Mouse (Mus musculus) cerebral cortex, adult 2 months (tissue): ENCODE results near the gene Olfr1123.

ENCODE experiments used
- WGBS: fragments of 180-500 bp; shearing (Covaris S2); methylation state at CpG from one replicate; pipeline ENCODE4 v1.1.7; 2018; 5-methylcytosine and 5-hydroxymethylcytosine counted together

Gene Olfr1123

DNA sequence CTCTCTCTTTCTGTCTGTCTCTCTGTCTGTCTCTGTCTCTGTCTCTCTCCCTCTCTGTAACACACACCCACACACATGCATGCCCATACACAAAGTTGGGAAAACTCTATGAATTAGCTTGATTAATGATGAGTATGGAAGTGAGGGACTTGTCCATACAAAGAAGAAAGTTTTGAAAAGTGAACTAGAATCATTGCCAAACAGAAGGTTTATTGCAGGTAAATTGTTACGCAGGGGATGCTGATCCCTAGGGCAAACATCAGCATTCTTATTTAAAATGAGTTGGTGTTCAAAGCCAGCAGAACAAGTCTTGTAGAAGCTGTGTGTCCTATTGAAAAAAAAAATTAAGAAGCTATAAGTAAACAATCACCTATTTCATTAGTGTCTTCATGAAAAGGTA lies at the start of gene Olfr1123:
Olfr1123 (plus strand) TSS at position 301 of the 400 bp plus-strand sequence.
- 95% methylated on average over 1 of the region's 1 CpGs for WGBS

DNA sequence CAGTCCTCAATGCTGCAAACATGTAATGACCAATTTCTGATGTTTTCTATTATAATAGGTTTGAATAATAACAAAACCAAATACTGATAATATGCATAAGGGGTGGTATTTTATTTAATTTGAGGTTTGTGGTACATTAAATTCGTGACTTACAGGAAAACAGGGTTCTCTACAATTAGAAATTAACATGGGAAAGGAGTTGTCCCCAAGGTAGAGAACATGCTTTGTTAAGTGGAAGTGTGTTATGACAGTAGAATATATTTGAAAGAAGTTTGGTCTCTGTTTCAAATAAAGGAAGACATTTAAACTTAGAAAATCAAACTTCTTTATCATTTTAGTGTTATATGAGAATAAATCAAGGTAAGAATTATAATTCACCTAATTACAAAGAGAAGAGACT lies 46.8 kb upstream of the Olfr1123 start, which contains the start of gene Olfr1121:
Olfr1121 (plus strand) TSS at position 301 of the 400 bp plus-strand sequence.
- 36% methylated on average over 1 of the region's 1 CpGs for WGBS

DNA sequence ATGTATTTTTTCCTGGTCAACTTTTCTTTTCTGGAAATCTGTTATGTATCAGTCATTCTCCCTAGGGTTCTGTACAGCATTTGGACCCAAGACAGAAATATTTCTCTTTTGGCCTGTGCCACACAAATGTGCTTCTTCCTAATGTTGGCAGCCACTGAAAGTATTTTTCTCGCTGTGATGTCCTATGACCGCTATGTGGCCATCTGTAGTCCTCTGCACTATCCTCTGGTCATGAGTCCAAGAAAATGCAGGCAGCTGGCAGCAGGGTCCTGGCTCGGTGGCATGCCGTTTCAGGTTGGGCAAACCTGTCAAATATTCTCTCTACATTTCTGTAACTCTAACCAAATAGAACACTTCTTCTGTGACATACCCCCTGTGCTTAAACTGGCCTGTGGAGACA lies 44.7 kb upstream of the Olfr1123 start:
- WGBS = 81% methylated on average over 4 of the region's 4 CpGs

DNA sequence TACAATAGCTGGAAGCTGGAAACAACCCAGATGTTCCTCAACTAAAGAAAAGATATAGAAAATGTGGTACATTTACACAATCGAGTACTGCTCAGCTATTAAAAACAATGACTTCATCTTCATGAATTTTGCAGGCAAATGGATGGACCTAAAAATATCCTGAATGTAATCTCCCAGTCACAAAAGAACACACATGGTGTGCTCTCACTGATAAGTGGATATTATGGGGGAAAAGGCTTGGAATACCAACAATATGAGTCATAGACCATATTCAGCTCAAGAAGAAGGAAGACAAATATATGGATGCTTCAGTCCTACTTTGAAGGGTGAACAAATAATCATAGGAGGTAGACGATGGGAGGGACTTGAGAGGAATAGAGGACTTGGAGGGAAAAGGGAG lies 32.5 kb upstream of the Olfr1123 start:
- 73% methylated on average over 2 of the region's 2 CpGs for WGBS

DNA sequence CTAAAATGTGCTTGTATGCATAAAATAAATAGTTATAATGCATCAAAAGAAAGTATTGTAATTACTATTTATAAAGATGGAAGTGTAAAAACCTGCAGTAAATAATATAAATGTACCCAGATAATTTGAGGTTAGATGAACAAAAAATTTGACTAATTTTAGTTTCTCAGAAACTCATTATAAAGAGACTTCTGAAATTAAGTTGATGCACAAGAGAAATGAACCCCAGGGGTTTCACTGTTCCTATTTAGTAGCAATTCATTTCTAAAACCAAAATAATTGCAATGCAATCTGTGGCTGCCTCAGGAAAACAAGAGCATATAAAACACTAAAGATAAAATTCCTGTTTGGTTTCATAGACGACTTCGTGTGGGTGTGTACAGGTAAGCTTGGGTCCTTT lies 30.9 kb upstream of the Olfr1123 start, which contains the start of gene Olfr1122:
Olfr1122 (plus strand) TSS at position 301 of the 400 bp plus-strand sequence.
- WGBS = 88% methylated on average over 2 of the region's 2 CpGs

DNA sequence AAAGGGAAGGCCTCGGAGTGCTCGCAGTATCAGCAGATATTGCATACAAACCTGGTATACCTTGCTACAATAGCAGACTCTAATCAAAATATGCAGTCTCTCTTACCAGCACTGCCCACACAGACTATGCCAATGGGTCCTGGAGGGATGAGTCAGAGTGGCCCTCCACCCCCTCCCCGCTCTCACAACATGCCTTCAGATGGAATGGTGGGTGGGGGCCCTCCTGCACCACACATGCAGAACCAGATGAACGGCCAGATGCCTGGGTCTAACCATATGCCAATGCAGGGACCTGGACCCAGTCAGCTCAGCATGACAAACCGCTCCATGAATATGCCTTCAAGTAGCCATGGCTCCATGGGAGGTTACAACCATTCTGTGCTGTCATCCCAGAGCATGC lies 22.8 kb upstream of the Olfr1123 start:
- WGBS = 84% methylated on average over 5 of the region's 5 CpGs

DNA sequence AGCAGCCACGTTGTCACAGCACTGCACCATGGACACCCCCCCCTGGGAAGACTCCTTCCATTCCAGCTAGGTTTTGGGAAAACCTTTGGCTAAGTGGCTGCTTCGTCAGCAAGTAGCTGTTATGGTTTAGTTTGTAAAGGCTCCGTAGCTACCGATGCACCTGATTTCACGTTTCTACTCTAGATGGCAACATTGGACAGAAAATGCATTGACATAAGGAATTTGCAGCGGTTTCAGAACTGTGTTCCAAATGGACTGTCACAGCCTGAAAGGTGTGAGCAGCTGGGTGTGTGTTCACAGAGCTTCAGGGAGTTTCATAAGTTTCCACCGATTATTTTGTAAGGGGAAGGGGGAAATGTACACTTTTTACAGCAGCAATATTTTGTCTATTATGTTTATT lies 21.7 kb upstream of the Olfr1123 start:
- 64% methylated on average over 7 of the region's 7 CpGs for WGBS

DNA sequence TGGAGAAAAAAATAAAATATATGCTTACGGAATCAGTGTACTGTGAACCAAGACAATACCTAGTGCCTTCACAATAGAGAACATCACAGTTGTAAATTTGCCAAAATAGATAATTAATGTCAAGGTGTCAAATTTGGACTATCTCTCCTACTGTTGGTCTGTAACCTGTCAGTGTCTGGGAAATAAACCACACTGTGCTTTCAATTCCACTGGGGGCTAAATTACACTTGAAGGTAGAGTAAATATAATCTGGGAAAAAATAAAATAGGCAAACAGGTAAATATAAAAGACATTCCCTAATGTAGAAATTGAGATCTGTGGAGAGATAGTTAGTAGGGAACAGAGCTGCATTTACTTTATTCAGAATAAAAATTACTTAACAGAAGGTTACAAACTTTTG lies 13.5 kb downstream of the Olfr1123 start, which contains the start of gene Olfr1124:
Olfr1124 (plus strand) TSS at position 301 of the 400 bp plus-strand sequence.
- WGBS = 88% methylated on average over 1 of the region's 1 CpGs

DNA sequence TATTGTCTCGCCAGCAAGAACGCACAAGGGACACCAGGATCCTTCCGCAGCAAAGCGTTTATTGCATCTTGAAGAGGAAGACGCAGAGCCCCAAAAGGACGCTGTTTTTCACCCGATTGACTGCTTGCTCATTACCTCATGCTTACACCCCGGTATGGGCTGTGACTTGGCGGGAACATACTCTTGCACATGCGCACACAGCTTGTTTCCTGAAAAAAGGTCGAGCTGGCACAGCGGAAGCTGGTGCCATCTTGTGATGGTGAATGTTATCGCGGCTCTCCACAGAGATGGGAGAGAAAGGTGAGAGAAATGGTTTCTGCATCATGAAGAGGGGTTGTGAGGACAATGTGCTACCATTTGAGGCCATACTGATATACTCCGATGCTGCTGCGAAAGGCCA lies 21.3 kb downstream of the Olfr1123 start:
- whole genome bisulfite sequencing = 92% methylated on average over 16 of the region's 16 CpGs

DNA sequence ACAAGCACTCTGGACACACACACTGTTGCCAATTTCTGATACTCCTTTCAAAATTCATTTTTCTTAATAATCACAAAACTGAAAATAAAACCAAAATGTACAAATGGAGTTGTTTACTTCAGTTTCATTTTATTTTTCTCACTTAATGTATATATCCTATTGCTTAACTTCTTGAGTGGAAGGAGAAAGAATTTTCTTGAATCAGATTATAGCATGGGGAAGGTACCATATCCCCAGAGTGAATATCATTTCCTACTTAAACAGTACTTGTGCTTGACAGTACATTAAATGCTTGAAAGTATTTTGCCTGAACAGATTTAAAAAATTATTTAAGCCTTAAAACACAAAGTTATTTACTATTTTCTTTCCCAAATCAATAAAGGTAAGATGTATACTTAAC lies 37.2 kb downstream of the Olfr1123 start, which contains the start of gene Olfr1126:
Olfr1126 (plus strand) TSS at position 301 of the 400 bp plus-strand sequence.

DNA sequence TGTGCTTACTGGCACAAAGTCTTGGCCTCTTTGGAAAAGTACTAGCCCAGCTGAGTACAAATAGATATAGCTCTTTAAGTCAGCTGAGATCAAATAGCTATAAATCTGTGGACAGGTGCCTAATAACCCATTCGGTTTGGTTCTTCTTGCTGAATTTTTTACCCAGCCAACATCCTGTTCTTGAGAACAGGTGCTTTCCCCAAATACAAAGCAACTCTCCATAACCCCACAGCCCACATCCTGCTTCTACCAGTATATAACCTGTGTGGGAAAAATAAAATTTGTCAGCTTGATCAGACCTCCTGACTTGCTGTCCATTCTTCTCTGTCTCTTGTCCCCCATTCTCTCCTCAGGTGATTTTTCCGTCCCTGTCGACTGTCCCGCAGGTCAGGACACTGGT lies 45.3 kb downstream of the Olfr1123 start:
- 91% methylated on average over 4 of the region's 4 CpGs for WGBS
